Mouse (Mus musculus): ENCODE results near the gene Plpp2. TPM values are rescaled to one million over a fixed set of nuclear protein-coding genes. Genes with fewer than 3 reads are reported as not detected.

Gene Plpp2
- polyA plus RNA-seq, 1 experiment: 0.04 TPM

DNA sequence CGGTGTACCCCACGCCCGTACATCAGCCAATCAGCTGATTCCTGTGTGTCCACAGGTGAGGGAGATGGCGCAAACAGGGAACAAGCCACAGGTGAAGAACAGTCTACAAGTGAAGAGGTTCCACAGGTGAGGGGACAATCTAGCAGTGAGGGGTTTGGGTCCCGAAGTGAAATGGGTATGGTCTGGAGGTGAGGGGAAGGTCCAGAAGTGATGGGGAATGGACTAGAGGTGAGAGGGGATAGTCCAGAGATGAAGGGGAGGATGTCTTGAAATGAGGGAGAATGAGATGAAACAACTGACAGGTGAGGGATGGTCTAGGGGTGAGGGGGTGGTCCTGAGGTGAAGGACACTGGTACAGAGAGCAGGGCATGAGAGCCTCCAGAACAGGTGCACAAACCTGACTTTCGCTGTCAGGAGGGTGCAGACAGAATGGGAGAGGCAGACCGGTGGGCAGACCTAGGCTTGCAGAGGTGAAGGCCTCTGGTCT lies 21.7 kb upstream of the Plpp2 start:
- TF ChIP-seq GATA1 (IDR thresholded peaks at IDR 0.05; ENCODE audit: low read length): no peak

DNA sequence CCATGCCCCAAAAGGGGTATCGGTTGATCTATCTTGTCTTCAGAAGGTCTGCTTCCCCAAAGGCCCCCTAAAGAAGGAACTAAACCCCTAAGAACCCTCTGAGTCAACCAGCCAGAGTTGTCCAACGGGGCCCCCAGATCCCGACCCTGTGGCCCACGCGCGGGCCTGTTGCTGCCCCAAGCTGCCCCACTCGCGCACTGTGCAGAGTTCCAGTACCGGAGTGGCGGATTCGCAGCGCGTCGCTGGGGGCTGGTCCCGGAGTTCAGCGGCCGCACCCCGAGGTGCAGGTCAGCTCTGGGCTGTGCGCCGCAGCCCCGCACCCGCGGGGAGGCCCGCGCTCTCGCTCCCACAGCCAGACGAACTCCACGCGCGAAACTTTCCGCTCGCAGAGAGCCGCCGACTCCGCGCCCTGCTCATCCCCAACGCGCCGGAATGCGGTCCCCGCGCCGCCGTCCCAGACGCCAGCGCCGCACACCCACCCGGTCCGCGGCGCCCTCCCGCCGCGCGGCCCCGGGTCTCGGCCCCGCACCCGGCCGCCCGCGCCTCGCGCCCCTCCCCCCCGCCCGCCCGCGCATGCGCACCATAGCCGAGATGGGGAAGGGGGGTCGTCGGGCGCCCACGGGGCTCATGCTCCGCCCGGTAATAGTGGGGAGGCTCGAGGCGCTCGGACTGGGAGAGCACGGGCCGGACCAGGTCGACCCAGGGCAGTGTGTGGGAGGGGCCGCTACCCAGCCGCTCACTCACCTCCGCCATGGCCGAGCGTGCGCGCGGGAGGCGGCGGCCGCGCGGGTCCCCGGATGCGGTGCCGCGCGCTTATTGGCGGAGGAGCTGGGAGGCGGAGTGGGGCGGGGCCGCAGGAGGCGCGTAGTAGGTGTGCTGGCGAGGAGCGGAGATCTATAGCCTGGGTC lies 21.0 kb upstream of the Plpp2 start, which contains the start of gene Mier2:
TSS of gene Mier2 (minus strand) at position 870 of the 908 bp plus-strand sequence.
- no peak for TF ChIP-seq GATA1 (IDR thresholded peaks at IDR 0.05; ENCODE audit: low read length)

DNA sequence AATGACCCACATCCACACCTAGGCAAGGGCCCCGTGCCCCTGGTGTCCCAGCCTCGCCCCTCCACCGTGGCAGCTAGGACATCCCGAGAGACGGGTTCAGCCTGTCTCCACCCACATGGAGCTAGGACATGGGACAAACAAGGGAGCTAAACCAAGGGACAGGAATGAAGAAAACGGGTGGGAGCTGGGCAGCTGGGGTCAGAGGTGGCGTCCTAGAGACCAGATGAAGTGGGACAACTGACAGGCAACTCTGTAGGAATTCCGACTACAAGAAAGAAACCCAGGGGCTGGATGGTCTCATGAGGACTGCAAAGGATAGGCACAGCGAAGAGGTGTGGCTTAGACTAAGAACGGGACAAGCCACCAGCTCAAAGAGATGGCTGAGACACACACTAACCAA lies 20.1 kb upstream of the Plpp2 start:
- TF ChIP-seq GATA1 (IDR thresholded peaks at IDR 0.05; ENCODE audit: low read length): no peak

DNA sequence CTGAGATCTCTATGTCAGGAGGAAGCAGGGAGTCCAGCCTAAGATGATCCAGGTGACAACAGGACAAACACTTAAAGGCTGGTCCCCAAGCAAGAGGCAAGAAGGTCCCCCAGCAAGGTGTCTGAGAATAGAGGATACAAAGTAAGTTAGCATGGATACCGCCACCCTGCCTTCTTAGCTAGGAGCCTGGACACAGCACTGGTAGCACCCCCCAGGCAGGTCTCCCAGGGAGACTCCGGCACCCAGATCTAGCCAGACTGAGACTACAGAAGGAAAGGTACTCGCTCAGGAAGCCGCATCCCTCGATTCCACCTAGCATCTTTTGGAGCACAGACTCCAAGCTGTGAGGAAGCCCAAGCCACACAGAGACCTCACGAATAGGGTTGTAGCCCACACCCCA lies 19.6 kb upstream of the Plpp2 start:
- TF ChIP-seq GATA1 (IDR thresholded peaks at IDR 0.05; ENCODE audit: low read length): no peak

DNA sequence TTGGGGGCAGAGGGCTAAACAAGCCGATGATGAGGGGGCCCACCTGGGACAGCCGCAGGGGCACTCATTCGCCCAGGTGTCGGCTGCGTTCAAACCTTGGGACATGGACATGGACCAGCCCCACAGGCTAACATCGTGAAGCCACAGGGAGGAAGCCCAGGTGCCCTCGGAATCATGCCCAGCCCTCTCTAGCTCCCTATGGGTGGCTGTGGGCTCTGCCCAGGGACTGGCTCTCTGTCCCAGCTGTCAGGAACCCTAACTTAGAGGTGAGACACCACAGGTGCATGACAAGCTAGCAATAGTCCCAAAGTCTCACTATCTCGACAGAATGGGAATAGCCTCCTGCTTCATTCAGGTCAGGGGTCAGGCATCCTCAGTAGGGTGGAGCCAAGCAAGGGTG lies 18.9 kb upstream of the Plpp2 start:
- TF ChIP-seq GATA1 (IDR thresholded peaks at IDR 0.05; ENCODE audit: low read length): no peak

DNA sequence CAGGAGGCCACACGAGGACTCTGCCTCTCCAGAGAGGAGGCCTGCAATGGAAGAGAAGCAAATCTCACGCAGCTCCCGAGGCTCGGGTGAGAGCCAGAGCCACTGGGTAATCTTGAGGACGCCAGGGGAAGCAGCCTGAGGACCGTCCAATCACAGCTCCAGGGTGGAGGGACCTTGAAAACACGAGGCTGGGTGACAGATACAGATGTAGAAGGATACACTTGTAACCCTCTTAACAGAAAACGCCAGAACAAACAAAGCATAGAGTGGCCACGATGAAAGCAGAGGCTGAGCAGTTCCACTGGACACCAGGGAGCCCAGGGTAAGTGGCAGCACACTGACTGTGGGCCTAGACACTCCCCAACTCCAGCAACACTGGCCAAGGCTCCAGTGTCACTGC lies 16.8 kb upstream of the Plpp2 start:
- no peak for TF ChIP-seq GATA1 (IDR thresholded peaks at IDR 0.05; ENCODE audit: low read length)

DNA sequence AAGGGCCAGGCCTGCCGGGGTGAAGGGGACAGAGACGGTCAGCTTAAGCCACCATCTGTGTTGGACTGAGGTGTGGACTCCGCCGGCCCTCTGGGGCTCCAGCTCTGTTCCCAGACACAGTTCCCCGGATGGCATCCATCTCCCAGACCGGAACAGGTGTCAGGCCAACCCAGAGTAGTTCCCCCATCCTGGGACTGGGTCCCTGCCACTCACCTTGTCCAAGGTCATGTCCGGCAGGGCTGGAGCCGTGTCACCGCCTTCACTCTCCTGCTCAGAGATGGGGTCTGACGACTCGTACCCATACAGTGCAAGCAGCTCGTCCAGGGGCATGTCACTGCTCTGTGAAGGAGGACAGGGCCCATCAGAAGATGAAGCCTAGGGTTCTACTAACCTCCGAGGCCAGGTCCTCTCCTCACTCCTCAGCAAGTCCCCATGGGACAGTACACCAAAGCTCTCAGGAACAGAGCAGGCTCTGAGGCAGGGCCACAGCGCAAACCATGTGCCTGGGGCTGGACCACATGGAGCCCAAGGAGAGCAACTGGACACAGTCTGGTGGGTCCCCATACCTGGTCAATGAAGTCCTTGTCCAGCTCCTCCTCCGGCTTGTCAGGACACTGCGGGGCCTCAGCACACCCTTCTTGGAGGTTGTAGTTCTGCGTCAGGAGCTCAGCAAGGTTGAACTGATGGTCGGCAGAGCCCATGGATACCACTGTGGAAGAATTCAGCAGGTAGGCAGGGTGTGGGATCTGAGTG lies 15.6 kb upstream of the Plpp2 start:
- TF ChIP-seq GATA1 (IDR thresholded peaks at IDR 0.05; ENCODE audit: low read length): no peak

DNA sequence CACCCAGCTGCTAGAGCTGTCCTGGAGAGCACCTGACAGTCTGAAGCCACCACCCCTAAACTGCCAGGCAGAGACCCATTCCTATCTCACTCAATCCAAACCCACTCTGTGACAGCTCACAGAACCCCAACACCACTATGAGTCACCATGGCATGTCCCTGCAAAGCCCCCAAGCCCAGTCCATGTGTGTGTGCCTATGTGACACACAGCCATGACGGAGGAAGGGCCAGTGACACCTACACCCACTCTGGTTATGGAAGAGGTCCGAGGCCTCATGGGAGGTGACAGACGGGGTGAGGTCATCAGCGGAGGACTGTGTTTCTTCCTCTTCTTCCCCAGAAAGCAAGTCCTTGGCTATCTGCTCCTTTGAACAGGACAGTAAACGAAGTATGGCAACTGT lies 14.9 kb upstream of the Plpp2 start:
- TF ChIP-seq GATA1 (IDR thresholded peaks at IDR 0.05; ENCODE audit: low read length): no peak

DNA sequence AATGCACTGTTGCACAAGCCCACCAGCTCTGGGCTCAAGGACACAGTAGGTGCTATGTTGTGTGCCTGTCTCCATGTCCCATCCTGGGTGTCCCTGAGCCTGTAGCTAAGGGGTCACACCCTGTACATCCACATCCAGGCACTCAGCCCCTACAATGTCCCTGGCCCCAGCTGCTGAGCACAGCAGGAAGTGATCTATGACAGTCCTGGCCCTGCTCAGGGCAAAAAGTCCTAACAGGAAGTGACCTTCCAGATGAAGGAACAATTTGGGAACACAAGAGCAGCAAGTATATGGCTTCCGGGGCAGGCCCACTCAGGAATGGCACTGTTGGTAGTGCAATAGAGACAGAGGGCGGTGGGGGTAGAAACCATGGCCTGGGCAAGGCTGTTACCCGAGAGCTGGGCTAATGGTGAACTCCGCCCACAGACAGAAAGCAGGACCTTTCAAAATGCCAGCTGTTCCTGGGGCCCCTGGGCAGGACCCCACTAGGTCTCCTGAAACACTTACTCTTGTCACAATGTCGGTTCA lies 13.6 kb upstream of the Plpp2 start:
- TF ChIP-seq GATA1 (IDR thresholded peaks at IDR 0.05; ENCODE audit: low read length): no peak

DNA sequence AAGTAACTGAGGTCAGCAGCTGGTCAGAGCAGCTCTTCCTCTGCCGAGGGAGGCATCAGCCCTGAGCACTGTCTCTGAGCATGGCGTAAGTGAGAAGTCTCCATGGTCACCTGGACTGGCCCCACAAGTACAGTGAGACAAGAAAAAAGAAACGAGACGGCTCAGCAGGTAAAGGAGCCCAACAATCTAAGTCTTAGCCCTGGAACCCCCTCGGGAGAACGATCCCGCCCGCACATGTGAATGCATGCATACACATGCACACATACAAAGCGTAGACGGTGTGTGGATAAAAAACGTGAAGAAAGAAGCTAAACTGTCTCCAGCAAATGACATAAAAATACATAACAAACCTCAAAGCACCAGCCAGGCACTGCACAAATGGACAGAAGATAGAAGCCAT lies 12.9 kb upstream of the Plpp2 start:
- TF ChIP-seq GATA1 (IDR thresholded peaks at IDR 0.05; ENCODE audit: low read length): no peak

DNA sequence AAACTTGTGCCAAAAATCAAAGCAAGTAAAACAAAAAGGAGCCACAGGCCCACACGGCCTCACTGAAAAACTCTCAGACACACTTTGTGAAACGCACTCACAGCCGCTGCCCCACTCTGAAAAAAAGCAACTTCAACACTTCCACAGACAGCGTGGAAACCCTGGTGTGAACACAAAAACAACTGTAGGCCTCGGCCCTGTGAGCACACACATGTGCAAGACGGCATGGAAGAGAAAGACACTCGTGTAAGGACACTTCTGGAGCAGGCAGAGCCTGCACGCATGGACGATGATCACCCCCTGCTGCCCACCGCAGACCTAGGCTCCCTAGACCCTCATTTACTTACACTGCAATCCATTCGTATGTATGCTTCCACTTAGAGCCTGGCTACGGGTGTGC lies 12.3 kb upstream of the Plpp2 start:
- no peak for TF ChIP-seq GATA1 (IDR thresholded peaks at IDR 0.05; ENCODE audit: low read length)

DNA sequence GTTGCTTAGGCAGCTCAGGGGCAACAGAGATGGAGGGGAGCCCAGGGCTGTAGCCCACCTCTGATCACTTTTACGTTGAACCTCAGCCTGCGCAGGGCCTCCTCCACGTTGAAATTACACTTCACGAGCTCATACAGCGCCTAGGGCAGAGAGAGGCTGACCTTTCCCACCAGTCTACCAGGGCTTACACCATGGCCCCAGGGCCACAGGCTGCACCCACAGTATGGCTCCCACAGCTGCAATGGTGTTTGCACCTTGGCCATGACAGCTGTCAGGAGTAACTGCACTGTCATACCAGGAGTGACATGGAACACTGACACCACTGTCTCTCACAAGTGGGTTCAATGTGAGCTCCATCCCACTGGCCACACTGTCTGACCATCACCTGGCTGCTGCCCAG lies 11.0 kb upstream of the Plpp2 start:
- TF ChIP-seq GATA1 (IDR thresholded peaks at IDR 0.05; ENCODE audit: low read length): no peak

DNA sequence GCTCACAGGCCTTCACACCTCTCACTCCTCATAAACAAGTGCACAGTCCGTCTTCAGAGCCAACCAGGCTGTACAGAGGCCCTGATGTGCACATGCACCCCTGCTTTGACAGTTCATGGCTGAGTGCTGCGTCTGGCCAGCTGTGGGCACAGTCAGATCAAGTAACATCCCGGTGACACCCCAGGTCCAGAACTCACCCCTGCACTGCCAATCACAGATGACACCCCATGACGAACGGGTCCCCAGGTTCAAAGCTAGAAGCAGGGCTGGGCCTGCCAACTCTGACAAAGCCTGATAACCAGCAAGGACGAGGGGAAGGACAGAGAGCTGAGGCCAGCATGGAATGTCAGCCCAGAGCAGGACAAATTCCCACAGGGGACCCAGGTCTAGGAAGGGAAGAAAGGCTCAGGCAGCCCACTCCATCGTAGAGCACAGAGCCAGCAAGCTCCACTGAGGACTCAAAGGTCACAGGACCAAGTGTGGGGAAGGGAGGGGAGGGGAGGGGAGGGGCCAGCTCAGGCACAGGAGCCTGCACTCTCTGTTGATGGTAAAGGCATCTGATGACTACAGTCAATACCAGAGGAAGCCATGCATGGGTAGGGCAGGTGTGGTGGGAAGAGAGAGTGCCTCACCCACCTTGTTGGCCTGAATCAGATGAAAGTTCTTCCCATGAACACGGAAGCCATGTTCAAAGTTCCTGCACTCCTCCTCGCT lies 10.4 kb upstream of the Plpp2 start:
- no peak for TF ChIP-seq GATA1 (IDR thresholded peaks at IDR 0.05; ENCODE audit: low read length)

DNA sequence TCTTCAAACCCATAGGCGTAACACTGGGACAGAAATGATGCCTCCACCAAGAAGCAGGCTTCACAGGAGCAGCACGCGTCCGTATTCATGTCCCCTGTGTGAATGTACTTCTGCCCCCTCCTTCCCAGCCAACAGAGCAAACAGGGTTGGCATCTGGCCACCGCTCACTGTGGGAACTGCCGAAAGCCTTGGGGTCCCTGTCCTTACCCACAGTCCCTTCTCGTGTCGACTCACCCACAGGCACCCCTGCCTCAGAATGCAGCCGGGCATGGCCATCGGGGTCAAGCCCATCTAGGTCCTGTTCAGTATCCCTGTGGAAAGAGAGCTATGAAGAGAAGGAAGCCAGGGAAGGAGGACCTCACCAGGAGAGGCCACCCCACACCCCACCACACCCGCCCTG lies 8.6 kb upstream of the Plpp2 start:
- TF ChIP-seq GATA1 (IDR thresholded peaks at IDR 0.05; ENCODE audit: low read length): no peak

DNA sequence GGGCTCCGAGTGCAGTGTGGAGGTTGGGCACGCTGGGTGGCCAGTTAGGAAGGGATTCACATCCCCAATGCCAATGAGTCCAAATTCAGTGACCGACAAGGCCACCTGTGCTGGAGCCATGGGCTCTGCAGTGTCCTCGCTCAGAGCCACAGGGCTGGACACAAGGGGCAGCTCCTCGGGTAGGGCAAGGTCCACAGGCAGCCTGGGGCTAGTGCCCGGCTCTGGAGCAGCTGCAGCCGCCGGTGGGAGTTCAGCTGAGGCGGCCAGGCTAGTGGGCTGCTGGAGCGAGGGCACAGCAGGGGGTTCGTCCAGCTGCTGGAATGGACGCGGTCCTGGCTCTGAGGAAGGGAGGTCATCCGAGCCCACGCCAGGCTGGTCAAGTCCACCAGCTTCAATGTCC lies 7.9 kb upstream of the Plpp2 start:
- no peak for TF ChIP-seq GATA1 (IDR thresholded peaks at IDR 0.05; ENCODE audit: low read length)

DNA sequence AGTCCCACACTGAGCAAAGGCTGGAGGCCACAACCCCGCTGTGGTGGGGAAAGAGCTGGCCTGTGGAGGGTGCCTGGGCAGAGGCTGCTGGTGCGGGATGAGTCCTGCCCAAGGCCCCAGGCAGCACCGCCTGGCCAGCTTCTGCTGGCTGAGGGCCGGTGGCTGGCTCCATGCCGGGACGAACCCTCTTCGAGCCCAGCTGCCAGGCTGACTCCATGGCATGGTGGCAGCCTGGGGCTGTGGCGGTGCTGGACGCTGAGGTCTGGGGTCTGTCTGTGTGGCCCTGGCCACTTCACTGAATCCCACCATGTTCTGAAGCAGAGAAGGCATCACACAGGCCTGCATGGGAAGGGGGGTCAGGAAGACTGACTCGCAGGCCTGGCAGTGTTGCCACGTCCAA lies 7.2 kb upstream of the Plpp2 start:
- no peak for TF ChIP-seq GATA1 (IDR thresholded peaks at IDR 0.05; ENCODE audit: low read length)
